Mouse (Mus musculus): ENCODE results near the gene Fuca1. TPM values are rescaled to one million over a fixed set of nuclear protein-coding genes. Genes with fewer than 3 reads are reported as not detected.

Fuca1 gene
- polyA plus RNA-seq, 1 experiment, result 19.9 TPM

DNA sequence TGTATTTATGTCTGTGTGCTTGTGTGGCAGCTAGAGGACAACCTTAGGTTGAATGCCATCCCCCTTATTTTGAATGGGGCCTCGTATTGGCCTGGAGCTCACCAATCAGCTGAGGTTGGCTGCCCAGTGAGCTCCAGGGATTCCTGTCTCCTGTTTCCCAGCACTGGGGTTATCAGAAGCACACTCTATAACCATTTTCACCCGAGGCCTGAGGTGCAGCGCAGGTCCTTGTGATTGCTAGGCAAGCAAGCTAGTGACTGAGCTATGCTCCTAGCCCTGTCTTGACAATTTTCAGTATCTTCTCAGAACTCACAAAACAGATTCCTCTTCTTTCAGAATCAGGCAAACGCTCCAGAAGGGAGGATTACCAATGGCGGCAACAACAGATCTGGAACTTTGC, 64.0 kb downstream of the Fuca1 start:
- H3K27me3 ChIP-seq (replicated peaks), result no peaks in the 10 kb centered on the region
- peaks cover 60% of the 10 kb centered on the region for H3K4me1 ChIP-seq
- H3K9me3 ChIP-seq, result no peaks in the 10 kb centered on the region
- peaks cover 46% of the 10 kb centered on the region for H3K36me3 ChIP-seq (replicated peaks; ENCODE audit: low read length)
- TF ChIP-seq GATA1 (IDR thresholded peaks at IDR 0.05; ENCODE audit: borderline replicate concordance, low read length) (no peak), FLI1 (IDR thresholded peaks at IDR 0.05; ENCODE audit: low read length) (no peak)
- H3K4me3 ChIP-seq (replicated peaks), result peak overlapping the region; percentile 50

DNA sequence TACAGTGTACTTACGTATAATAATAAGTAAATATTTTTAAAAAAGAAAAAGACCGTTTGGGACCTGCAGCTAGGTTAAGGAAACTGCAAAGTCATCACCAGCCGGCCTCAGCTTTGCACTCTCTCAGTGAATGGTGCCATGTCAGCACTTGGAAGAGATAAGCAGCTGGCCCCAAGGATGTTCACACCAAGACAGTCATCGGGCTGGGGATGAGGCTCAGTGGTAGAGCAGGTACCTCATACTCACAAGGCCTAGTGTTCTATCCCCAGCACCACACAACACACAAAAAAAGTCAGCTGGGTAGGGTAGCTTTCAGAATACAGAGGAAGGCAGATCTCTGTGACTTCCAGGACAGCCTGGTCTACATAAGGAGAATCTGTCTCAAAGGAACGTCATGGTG, 64.7 kb downstream of the Fuca1 start:
- H3K9me3 ChIP-seq, result no peaks in the 10 kb centered on the region
- peak; percentile 61; the same call in 1 of the 3 replicates for TF ChIP-seq GATA1 (IDR thresholded peaks at IDR 0.05; ENCODE audit: borderline replicate concordance, low read length)
- no peak for TF ChIP-seq FLI1 (IDR thresholded peaks at IDR 0.05; ENCODE audit: low read length)
- peaks cover 46% of the 10 kb centered on the region for H3K36me3 ChIP-seq (replicated peaks; ENCODE audit: low read length)
- no peaks in the 10 kb centered on the region for H3K27me3 ChIP-seq (replicated peaks)
- peak overlapping the region; percentile 85 for H3K4me3 ChIP-seq (replicated peaks)
- H3K4me1 ChIP-seq, result peaks cover 60% of the 10 kb centered on the region

DNA sequence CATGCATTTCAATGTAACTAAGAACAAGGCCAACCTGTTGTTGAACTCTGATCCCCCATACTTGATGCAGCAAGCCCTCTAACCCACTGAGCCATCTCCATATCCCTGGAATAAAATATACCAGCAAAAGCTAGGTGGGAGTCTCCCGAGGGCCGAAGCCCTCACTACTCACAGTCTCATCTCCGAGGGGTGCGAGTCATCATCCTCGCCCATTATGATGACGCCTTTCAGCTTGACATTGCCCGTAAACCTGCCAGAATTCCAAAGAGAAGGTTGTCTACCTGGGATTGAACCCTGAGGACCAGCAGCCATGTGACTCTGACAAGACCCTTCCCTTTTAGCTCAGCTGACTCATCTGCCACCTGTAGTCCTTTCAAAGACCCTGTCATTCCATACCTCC, 65.2 kb downstream of the Fuca1 start:
- H3K4me1 ChIP-seq, result peaks cover 58% of the 10 kb centered on the region

DNA sequence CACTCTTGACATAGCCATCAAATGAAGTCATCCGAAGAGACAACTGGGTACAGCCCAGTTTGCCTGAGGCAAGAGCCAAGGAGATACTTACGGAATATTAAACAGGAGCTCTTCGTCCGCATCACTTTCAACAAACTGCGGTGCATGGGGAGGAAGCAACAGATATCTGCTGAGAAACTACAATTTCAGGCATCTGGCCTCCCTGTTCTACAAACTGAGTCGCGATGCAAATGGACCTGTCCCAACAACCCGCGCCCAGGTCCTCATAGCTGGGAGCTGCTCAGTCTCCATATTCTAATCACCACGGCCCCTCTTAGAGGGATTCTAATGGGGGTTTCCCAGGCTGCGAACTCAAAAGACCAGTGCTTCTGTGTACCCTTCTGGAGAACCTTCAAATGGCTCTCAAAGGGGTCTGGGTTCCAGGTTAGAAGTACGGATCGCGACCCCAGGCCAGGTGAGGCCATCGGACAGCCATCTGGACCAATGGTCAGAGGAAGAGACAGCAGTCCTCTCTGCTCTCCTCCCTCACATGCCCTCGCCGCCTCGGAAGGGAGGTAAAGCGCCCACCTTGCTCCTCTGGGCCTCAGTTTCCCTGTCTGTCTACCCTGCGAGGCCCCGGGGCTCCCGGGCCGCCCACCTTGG, 65.9 kb downstream of the Fuca1 start:
- H3K4me3 ChIP-seq (replicated peaks), result peak overlapping the region; percentile 100
- H3K9me3 ChIP-seq, result peaks cover under 1% of the 10 kb centered on the region
- H3K4me1 ChIP-seq, result peaks cover 58% of the 10 kb centered on the region
- TF ChIP-seq FLI1 (IDR thresholded peaks at IDR 0.05; ENCODE audit: low read length) (no peak), GATA1 (IDR thresholded peaks at IDR 0.05; ENCODE audit: borderline replicate concordance, low read length) (no peak)
- no peaks in the 10 kb centered on the region for H3K27me3 ChIP-seq (replicated peaks)
- peaks cover 37% of the 10 kb centered on the region for H3K36me3 ChIP-seq (replicated peaks; ENCODE audit: low read length)

More for the DNA sequence above, 65.2 kb downstream of the Fuca1 start:
- Histone ChIP-seq H3K4me3 (replicated peaks) (peak overlapping the region; percentile 100), H3K27me3 (replicated peaks) (no peaks in the 10 kb centered on the region), H3K9me3 (no peaks in the 10 kb centered on the region), H3K36me3 (replicated peaks; ENCODE audit: low read length) (peaks cover 43% of the 10 kb centered on the region)
- no peak for TF ChIP-seq FLI1 (IDR thresholded peaks at IDR 0.05; ENCODE audit: low read length)
- TF ChIP-seq GATA1 (IDR thresholded peaks at IDR 0.05; ENCODE audit: borderline replicate concordance, low read length), result no peak

DNA sequence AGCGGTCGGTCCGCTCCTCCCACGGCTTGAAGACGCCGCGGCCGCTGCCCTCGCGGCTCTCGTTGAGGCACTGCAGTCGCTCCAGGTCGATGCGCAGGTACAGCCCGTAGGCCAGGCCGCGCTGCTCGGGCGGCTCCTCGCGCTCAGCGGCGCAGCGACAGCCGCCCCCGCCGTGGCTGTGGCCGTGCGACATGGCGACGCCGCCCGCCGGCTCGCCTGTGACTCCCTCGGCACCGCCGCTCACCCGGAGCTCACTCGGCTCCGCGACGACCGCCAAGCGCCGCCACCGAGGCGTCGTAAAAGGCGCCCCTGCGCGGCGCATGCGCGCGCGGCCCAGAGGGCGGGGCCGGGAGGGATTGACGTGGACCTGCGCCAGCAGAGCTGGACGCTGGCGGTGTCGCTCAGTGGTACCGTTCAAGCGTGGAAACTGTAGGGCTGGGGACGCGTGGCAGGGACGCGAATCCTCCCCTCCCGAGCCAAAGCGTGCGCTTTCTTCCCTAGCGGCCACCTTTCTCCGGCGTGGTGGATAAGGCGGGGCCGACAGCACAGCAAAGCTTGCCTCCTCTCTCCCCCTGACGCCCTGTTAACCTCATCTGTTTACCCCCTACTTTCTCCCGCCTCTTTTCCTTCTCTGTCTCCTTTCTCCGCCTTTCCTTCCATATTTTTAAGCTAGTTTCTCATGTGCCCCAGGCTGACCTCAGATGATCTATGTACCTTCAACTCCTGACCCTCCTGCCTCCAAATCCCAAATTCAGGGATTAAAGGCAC, 66.6 kb downstream of the Fuca1 start, which contains the start of gene Pithd1:
Gene Pithd1 (minus strand): TSS at position 322 of the 768 bp plus-strand sequence.
- no peak for TF ChIP-seq FLI1 (IDR thresholded peaks at IDR 0.05; ENCODE audit: low read length)
- no peak for TF ChIP-seq GATA1 (IDR thresholded peaks at IDR 0.05; ENCODE audit: borderline replicate concordance, low read length)
- no peaks in the 10 kb centered on the region for H3K27me3 ChIP-seq (replicated peaks)
- peaks cover 34% of the 10 kb centered on the region for H3K36me3 ChIP-seq (replicated peaks; ENCODE audit: low read length)
- peak within 1 kb of the TSS; percentile 100 for H3K4me3 ChIP-seq (replicated peaks)
- H3K4me1 ChIP-seq, result peaks cover 57% of the 10 kb centered on the region
- H3K9me3 ChIP-seq, result peaks cover 7% of the 10 kb centered on the region

DNA sequence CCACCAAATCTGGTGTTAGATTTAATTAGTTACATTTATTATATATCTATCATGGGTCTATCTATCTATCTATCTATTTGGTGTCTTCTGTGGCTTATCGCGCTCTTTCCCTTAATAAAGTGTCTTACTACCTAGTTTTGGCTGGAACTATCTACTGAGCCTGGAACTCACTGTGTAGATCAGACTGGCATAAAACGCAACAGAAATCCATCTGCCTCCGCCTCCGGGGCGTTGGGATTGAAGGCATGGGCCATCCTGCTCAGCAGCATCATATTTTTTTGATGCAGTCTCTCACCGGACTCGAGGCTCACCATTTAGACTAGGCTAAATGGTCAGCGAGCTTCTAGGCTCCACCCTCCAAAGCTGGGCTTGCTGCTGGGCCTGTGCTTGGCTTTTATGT, 67.2 kb downstream of the Fuca1 start:
- Histone ChIP-seq H3K4me3 (replicated peaks) (peak overlapping the region; percentile 100), H3K27me3 (replicated peaks) (no peaks in the 10 kb centered on the region), H3K9me3 (peaks cover 7% of the 10 kb centered on the region), H3K36me3 (replicated peaks; ENCODE audit: low read length) (peaks cover 31% of the 10 kb centered on the region), H3K4me1 (peaks cover 55% of the 10 kb centered on the region)
- TF ChIP-seq FLI1 (IDR thresholded peaks at IDR 0.05; ENCODE audit: low read length), result no peak
- no peak for TF ChIP-seq GATA1 (IDR thresholded peaks at IDR 0.05; ENCODE audit: borderline replicate concordance, low read length)

Other genes starting within 250 kb of the Fuca1 start
- not detected in 2 replicates for gene Ifnlr1, start 234.4 kb upstream of the Fuca1 start, polyA plus RNA-seq (2012; ENCODE audit: insufficient read depth, low replicate concordance)
- not detected in 2 replicates for gene Il22ra1, start 192.6 kb upstream of the Fuca1 start, polyA plus RNA-seq (2012; ENCODE audit: insufficient read depth, low replicate concordance)
- gene Myom3, start 161.0 kb upstream of the Fuca1 start, polyA plus RNA-seq (2012; ENCODE audit: insufficient read depth, low replicate concordance), result not detected in 2 replicates
- gene Srsf10, start 65.0 kb upstream of the Fuca1 start, polyA plus RNA-seq (2012; ENCODE audit: insufficient read depth, low replicate concordance), result 81.0 and 110 TPM in 2 replicates
- gene Pnrc2, start 46.9 kb upstream of the Fuca1 start, polyA plus RNA-seq (2012; ENCODE audit: insufficient read depth, low replicate concordance), result 6.2 TPM in 1 of 2 replicates, not detected in the other
- gene Cnr2, start 25.3 kb upstream of the Fuca1 start, polyA plus RNA-seq (2012; ENCODE audit: insufficient read depth, low replicate concordance), result 1.3 and 4.9 TPM in 2 replicates
- 27.0 and 31.8 TPM in 2 replicates for gene Hmgcl, start 25.7 kb downstream of the Fuca1 start, polyA plus RNA-seq (2012; ENCODE audit: insufficient read depth, low replicate concordance)
- 71.2 and 91.8 TPM in 2 replicates for gene Gale, start 43.0 kb downstream of the Fuca1 start, polyA plus RNA-seq (2012; ENCODE audit: insufficient read depth, low replicate concordance)
- gene Lypla2, start 51.9 kb downstream of the Fuca1 start, polyA plus RNA-seq (2012; ENCODE audit: insufficient read depth, low replicate concordance), result 295 and 453 TPM in 2 replicates
- 41.3 and 62.6 TPM in 2 replicates for gene Pithd1, start 66.5 kb downstream of the Fuca1 start, polyA plus RNA-seq (2012; ENCODE audit: insufficient read depth, low replicate concordance)
- gene Eloa, start 101.0 kb downstream of the Fuca1 start, polyA plus RNA-seq (2012; ENCODE audit: insufficient read depth, low replicate concordance), result 3.7 and 4.5 TPM in 2 replicates
- gene Rpl11, start 132.7 kb downstream of the Fuca1 start, polyA plus RNA-seq (2012; ENCODE audit: insufficient read depth, low replicate concordance), result 414 and 1,524 TPM in 2 replicates
- 13.8 TPM in 1 of 2 replicates, not detected in the other for gene Id3, start 222.8 kb downstream of the Fuca1 start, polyA plus RNA-seq (2012; ENCODE audit: insufficient read depth, low replicate concordance)

Data from megakaryocyte, embryonic 14.5 days (primary cell).